Comparison of ENCODE assay signal across 19 mouse cellular contexts in the genomic region with DNA sequence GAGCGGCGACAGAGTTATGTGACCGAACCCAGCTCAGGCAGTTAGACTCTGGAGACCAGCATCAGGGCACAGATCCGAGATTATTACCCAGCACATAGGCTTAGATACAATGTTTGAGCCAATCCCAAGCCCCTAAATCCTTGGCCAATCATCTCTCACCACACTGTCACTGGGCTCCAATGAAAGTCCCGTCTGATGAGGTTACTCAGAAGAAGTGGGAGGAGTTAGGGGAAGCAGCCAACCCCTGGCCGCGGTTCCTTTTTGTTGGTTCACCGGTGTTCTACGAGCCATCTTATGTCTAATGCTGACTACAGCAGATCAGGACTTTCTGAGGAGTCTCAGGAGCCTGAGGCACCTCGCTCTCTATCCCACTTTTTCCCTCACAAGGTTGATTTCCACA. TPM values are rescaled to one million over a fixed set of nuclear protein-coding genes. Genes with fewer than 3 reads are reported as not detected.
DNase-seq lines count a peak whose midpoint lies in the region; ATAC-seq lines count a peak whose summit lies in the region.
"Had no signal": no experiment of that assay in that cellular context is flagged by ENCODE, and none has a peak within 500 bp of the region (broad histone marks: within the 10 kb centered on the region; RNA-seq: fewer than 3 reads in every experiment).

No protein-coding gene starts in this region.

- ATAC-seq in monocyte, adult 5-6 weeks (replicated peaks; ENCODE audit: insufficient number of reproducible peaks, low FRiP score, low TSS enrichment, poor library complexity, severe bottlenecking): no peak
- ATAC-seq: forebrain, postnatal 0 days; hindbrain, postnatal 0 days had no signal

- DNase-seq in heart, adult 11 months: peak; percentile 75
- no peak for DNase-seq in heart, adult 18-20 months
- peak; percentile 12 for DNase-seq in 416B (ENCODE audit: low read depth)
- DNase-seq in ES-CJ7 (ENCODE audit: low read depth, low spot score): peak; percentile 83
- peak; percentile 98 for DNase-seq in R1 (ENCODE audit: low read depth, low spot score)
- no peak for DNase-seq in gastrocnemius, postnatal 4 days (ENCODE audit: low spot score in 2 of 2)
- DNase-seq in adipocyte (ENCODE audit: low spot score): no peak
- DNase-seq: adrenal gland, adult 8-10 months; cerebellum, adult 11-12 months; cerebellum, adult 9-10 months; cerebellum, postnatal 25 days; forebrain, postnatal 0 days; gastrocnemius, postnatal 14 days; heart, postnatal 14 days; kidney, adult 11 months had no signal

RNA-seq across cellular contexts. Expression of a gene that starts 37.7 kb away (rescaled TPM):
- under 1 TPM; 0.12 to 0.21 TPM for total RNA-seq in heart, adult 18-20 months (2021)
- under 1 TPM; 0.47 to 0.57 TPM for total RNA-seq in gastrocnemius, postnatal 4 days (2021)
- total RNA-seq in monocyte, adult 5-6 weeks (2017): not detected in 3 replicates
- total RNA-seq: adrenal gland, adult 8-10 months; granulocyte monocyte progenitor cell, adult 5-6 weeks; hematopoietic stem cell, adult 5-6 weeks had no signal

Comparison
In these comparisons a context has a peak if more than half of its experiments do, and no peak if none do; other contexts are left out.
1. DNase-seq: peak in heart, adult 11 months (single experiment), 416B (single experiment), ES-CJ7 (single experiment) and R1 (single experiment); none in heart, adult 18-20 months (0 of 2), gastrocnemius, postnatal 4 days (0 of 2) and adipocyte (single experiment).